Mouse (Mus musculus) lung, postnatal 10 days (tissue): ENCODE data around the gene Fcor.

ENCODE experiments used
- DNase-seq: peaks from one replicate; pipeline ENCODE4 v3.0.0; 2021

Gene Fcor

GRCm38 (mm10) chr8:3671980-3672491 is at the start of gene Fcor:
Gene Fcor, minus strand, starts transcription at chr8:3672362.
- peak; percentile 87 for DNase-seq

- DNase-seq, result no peak
These were observed 48.9 kb upstream of the Fcor start for GRCm38 (mm10) chr8:3721041-3721440.

- no peak for DNase-seq
These were observed 48.4 kb upstream of the Fcor start, which contains the start of gene Clec4g for GRCm38 (mm10) chr8:3720551-3720950. Gene Clec4g, minus strand, starts transcription at chr8:3720651.

- DNase-seq, result peak; percentile 77
These were observed 46.4 kb upstream of the Fcor start for GRCm38 (mm10) chr8:3718559-3718958.

- DNase-seq, result no peak
These were observed 45.3 kb upstream of the Fcor start for GRCm38 (mm10) chr8:3717321-3717954.

- no peak for DNase-seq
These were observed 39.5 kb upstream of the Fcor start for GRCm38 (mm10) chr8:3711646-3712045.

GRCm38 (mm10) chr8:3710312-3710711 is 38.1 kb upstream of the Fcor start:
- DNase-seq, result no peak

- DNase-seq, result no peak
These were observed 35.4 kb upstream of the Fcor start for GRCm38 (mm10) chr8:3707611-3708010.

- DNase-seq, result peak; percentile 21
These were observed 33.5 kb upstream of the Fcor start for GRCm38 (mm10) chr8:3705711-3706110.

- peak; percentile 26 for DNase-seq
These were observed 29.3 kb upstream of the Fcor start for GRCm38 (mm10) chr8:3701491-3701890.

- no peak for DNase-seq
These were observed 22.0 kb upstream of the Fcor start, which contains the start of gene Fcer2a for GRCm38 (mm10) chr8:3694121-3694520. Gene Fcer2a, minus strand, starts transcription at chr8:3694175.

GRCm38 (mm10) chr8:3690774-3691173 is 18.6 kb upstream of the Fcor start:
- no peak for DNase-seq

GRCm38 (mm10) chr8:3687537-3687936 is 15.4 kb upstream of the Fcor start:
- no peak for DNase-seq

GRCm38 (mm10) chr8:3685422-3685821 is 13.3 kb upstream of the Fcor start:
- no peak for DNase-seq

- no peak for DNase-seq
These were observed 12.4 kb upstream of the Fcor start for GRCm38 (mm10) chr8:3684530-3684929.

- no peak for DNase-seq
These were observed 11.4 kb upstream of the Fcor start for GRCm38 (mm10) chr8:3683408-3684176.

- no peak for DNase-seq
These were observed 10.3 kb upstream of the Fcor start for GRCm38 (mm10) chr8:3682435-3682834.

- DNase-seq, result no peak
These were observed 7.5 kb upstream of the Fcor start for GRCm38 (mm10) chr8:3679656-3680055.

- DNase-seq, result no peak
These were observed 7.1 kb upstream of the Fcor start for GRCm38 (mm10) chr8:3679236-3679635.

GRCm38 (mm10) chr8:3678831-3679230 is 6.7 kb upstream of the Fcor start:
- no peak for DNase-seq

GRCm38 (mm10) chr8:3676993-3677579 is 4.9 kb upstream of the Fcor start:
- peak; percentile 33 for DNase-seq

- peak; percentile 95 for DNase-seq
These were observed 4.2 kb upstream of the Fcor start, which contains the start of gene Trappc5 for GRCm38 (mm10) chr8:3676131-3676992. Gene Trappc5, plus strand, starts transcription at chr8:3676299.

GRCm38 (mm10) chr8:3674671-3675070 is 2.5 kb upstream of the Fcor start:
- DNase-seq, result no peak
